Mouse (Mus musculus) hindbrain, embryonic 11.5 days (tissue): ENCODE measurements around the gene Abcc8. TPM values are rescaled to one million over a fixed set of nuclear protein-coding genes. Genes with fewer than 3 reads are reported as not detected.

Experiments
- ATAC-seq: fragments of 200-750 bp; cut with Nextera tagmentation; 2 replicates; pipeline ENCODE4 v1.8.0; 2017; ENCODE audit warnings: mild to moderate bottlenecking, moderate TSS enrichment, moderate library complexity; ENCODE audit not compliant: low FRiP score
- DNase-seq: peaks from one replicate; pipeline ENCODE4 v3.0.0-alpha.2; 2015; ENCODE audit warnings: low spot score
- H3K27ac ChIP-seq: fragments of 300-500 bp; sonication (generic); 2 replicates; pipeline ENCODE4 v1.5.1; 2014; ENCODE audit warnings: mild to moderate bottlenecking, low read depth, low read length
- H3K27me3 ChIP-seq: fragments of 300-500 bp; sonication (generic); 2 replicates; pipeline ENCODE4 v1.6.1; 2014; ENCODE audit warnings: mild to moderate bottlenecking, low read length, moderate library complexity, mixed read lengths; ENCODE audit not compliant: control insufficient read depth, insufficient read depth
- H3K36me3 ChIP-seq: fragments of 300-500 bp; sonication (generic); 2 replicates; pipeline ENCODE4 v1.6.1; 2014; ENCODE audit warnings: mild to moderate bottlenecking, low read length, moderate library complexity, mixed read lengths; ENCODE audit not compliant: control insufficient read depth, insufficient read depth
- H3K4me1 ChIP-seq: fragments of 300-500 bp; sonication (generic); replicated peaks from 2 replicates; pipeline ENCODE4 v1.6.1; 2014; ENCODE audit warnings: low read length, mixed read lengths; ENCODE audit not compliant: control insufficient read depth, insufficient read depth
- H3K4me2 ChIP-seq: fragments of 300-500 bp; sonication (generic); replicated peaks from 2 replicates; pipeline ENCODE4 v1.6.1; 2014; ENCODE audit warnings: mild to moderate bottlenecking, low read depth, low read length
- H3K4me3 ChIP-seq: fragments of 300-500 bp; sonication (generic); 2 replicates; pipeline ENCODE4 v1.5.1; 2014; ENCODE audit warnings: low read depth, low read length
- H3K9ac ChIP-seq: fragments of 300-500 bp; sonication (generic); 2 replicates; pipeline ENCODE4 v1.6.1; 2014; ENCODE audit warnings: low read depth, low read length
- H3K9me3 ChIP-seq: fragments of 300-500 bp; sonication (generic); 2 replicates; pipeline ENCODE4 v1.6.1; 2016; ENCODE audit warnings: low read length; ENCODE audit not compliant: control insufficient read depth
- WGBS: fragments of 180-500 bp; shearing (Covaris S2); extraction: QIAGEN DNeasy Blood & Tissue Kit; methylation state at CpG from one replicate; pipeline ENCODE4 v1.1.7; 2014; 5-methylcytosine and 5-hydroxymethylcytosine counted together
- polyA plus RNA-seq: library from polyadenylated mRNA; unstranded; fragments of >200 nt; fragmentation: Nextera tagmentation; extraction: Ambion mirVana; gene quantifications from 2 replicates; pipeline ENCODE4 v1.2.1, GENCODE M21; 2014

Gene Abcc8
- polyA plus RNA-seq, 1 experiment from 2014 or later, result 1.4 TPM

DNA sequence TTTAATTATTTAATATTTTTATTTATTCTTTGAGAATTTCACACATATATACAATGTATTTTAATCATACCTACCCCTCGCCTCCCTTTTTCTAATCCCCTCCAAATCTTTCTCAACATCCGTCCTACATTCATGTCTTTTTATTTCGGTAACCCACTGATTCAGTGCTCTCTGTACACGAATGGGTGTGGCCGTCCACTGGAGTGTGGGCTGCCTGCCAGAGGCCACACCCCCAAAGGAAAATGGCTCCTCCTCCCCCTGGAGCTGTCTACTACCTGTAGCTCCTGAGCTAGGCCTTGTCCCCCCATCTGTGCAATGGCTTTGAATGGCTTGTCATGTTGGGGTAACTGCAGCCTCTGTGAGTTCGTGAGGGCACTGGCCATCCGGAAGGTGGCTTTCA is 103.0 kb downstream of the Abcc8 start:
- no peak overlapping the region for H3K27ac ChIP-seq
- H3K4me1 ChIP-seq, result no peaks in the 10 kb centered on the region
- H3K4me3 ChIP-seq, result no peak overlapping the region
- no peak overlapping the region for H3K9ac ChIP-seq
- DNase-seq (no peak), ATAC-seq (no peak)
- no peaks in the 10 kb centered on the region for H3K9me3 ChIP-seq
- no peaks in the 10 kb centered on the region for H3K27me3 ChIP-seq
- H3K4me2 ChIP-seq, result no peak overlapping the region
- 90% methylated on average over 7 of the region's 7 CpGs for WGBS
- peaks cover 3% of the 10 kb centered on the region; the same call in 1 of the 2 replicates for H3K36me3 ChIP-seq

DNA sequence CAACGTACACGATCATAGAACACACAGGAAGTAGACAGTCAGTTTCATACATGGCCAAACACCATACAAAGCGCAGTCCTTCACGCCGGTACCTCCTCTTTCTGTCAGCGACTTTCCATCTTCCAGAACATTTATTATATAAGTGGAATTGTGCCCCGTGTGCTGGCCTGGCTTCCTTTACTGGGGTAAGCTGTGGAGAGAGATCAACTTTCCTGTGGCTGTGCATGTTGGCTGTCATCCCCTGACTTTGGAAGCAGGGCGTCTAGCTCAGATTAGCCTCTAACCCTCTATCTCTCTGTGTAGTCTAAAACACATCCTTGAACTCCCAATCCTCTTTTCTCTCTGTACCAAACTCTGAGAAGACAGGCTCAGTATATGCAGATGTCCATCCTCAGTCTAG is 111.0 kb downstream of the Abcc8 start:
- Histone ChIP-seq H3K4me3 (no peak overlapping the region), H3K9ac (no peak overlapping the region), H3K36me3 (no peaks in the 10 kb centered on the region), H3K27me3 (no peaks in the 10 kb centered on the region), H3K9me3 (no peaks in the 10 kb centered on the region), H3K4me2 (no peak overlapping the region), H3K27ac (no peak overlapping the region), H3K4me1 (no peaks in the 10 kb centered on the region)
- WGBS, result 94% methylated on average over 8 of the region's 8 CpGs
- DNase-seq (no peak), ATAC-seq (no peak)

DNA sequence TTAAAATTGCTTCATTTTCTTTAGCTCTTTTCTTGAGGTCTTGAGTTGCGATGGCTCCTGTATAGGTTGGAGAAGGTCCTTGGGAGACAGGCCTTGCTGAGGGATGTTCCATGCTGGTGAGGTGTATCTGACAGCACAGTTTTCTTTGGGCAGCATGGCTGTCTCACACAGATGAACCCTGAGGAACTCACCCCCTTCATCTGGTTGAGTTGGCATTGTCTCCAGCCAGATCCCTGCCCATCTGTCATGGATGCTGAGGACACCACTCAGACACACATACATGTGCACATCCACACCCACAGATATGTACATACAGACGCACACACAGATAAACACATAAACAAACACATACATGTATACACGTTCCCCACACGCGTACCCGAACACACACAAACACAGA is 116.5 kb downstream of the Abcc8 start:
- H3K36me3 ChIP-seq, result no peaks in the 10 kb centered on the region

DNA sequence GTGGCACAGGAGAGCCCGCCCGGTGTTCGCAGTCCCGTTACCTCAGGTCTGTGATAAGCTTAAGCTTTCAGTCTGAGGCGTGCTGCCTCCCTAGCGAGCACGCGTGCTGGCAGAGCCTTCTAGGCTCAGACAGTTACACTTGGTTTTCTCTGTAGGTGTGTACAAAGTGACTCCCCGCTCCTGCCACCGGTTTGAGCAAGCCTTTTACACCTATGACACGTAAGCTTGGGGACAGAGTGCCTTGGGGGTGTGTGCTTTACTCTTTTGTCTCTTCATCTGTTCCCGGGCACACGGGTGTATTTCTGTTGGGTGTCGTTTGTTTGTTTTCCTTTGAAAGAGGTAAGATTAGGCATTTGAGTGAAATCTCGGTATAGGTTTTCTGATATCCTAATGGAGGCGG is 118.2 kb downstream of the Abcc8 start:
- DNase-seq (no peak), ATAC-seq (no peak)
- WGBS, result 97% methylated on average over 16 of the region's 16 CpGs
- Histone ChIP-seq H3K4me1 (no peaks in the 10 kb centered on the region), H3K36me3 (no peaks in the 10 kb centered on the region), H3K9ac (no peak overlapping the region), H3K27me3 (no peaks in the 10 kb centered on the region), H3K4me2 (no peak overlapping the region), H3K4me3 (no peak overlapping the region), H3K27ac (no peak overlapping the region), H3K9me3 (no peaks in the 10 kb centered on the region)

More for the DNA sequence above, 116.5 kb downstream of the Abcc8 start:
- ATAC-seq (no peak), DNase-seq (no peak)
- Histone ChIP-seq H3K9ac (no peak overlapping the region), H3K4me1 (no peaks in the 10 kb centered on the region), H3K27me3 (no peaks in the 10 kb centered on the region), H3K27ac (no peak overlapping the region), H3K4me2 (no peak overlapping the region), H3K4me3 (no peak overlapping the region), H3K9me3 (no peaks in the 10 kb centered on the region)
- WGBS, result 95% methylated on average over 6 of the region's 6 CpGs

DNA sequence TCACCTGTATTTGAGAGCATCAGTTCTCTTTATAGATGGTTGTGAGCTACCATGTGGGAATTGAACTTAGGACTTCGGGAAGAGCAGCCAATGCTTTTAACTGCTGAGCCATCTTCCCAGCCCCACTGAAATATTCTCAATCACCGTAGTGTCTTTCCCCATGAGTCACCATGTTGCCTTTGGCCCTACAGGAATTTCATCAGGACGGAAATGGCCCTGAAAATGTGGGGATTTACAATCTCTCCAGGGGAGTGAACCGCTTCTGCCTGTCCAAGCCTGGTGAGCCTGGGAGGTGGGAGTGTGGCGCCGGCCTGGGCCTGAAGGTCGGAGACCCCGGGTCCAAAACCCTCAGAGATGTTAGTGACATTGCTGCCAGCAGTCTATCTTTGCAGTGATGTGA is 119.1 kb downstream of the Abcc8 start:
- H3K9me3 ChIP-seq, result no peaks in the 10 kb centered on the region
- no peak for DNase-seq
- H3K36me3 ChIP-seq, result no peaks in the 10 kb centered on the region
- no peak overlapping the region for H3K4me3 ChIP-seq
- H3K9ac ChIP-seq, result no peak overlapping the region
- no peaks in the 10 kb centered on the region for H3K4me1 ChIP-seq
- 94% methylated on average over 8 of the region's 8 CpGs for WGBS
- no peak for ATAC-seq
- H3K4me2 ChIP-seq, result no peak overlapping the region
- no peaks in the 10 kb centered on the region for H3K27me3 ChIP-seq
- no peak overlapping the region for H3K27ac ChIP-seq

DNA sequence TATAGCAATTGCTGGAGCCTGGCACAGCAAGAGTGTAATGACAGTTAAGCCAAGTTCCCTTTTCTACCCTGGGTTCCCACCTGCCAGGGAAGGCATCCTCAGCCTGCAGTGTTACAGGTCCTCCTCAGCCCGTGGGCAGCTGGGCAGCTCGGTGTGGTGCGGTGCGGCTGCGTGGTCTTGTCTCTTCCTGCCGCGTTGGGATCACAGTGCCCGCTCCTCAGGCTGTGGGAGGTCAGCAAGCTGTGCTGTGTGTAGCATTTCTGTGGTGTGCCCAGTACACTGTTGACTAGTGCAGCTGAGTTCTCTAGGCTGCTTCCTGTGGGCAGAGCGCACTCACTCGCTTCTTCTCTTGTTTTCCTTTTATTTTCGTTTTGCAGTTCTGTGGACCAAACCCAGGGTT is 121.0 kb downstream of the Abcc8 start:
- DNase-seq, result no peak

More for the DNA sequence above, 121.0 kb downstream of the Abcc8 start:
- Histone ChIP-seq H3K4me3 (no peak overlapping the region), H3K27me3 (no peaks in the 10 kb centered on the region), H3K4me2 (no peak overlapping the region), H3K9me3 (no peaks in the 10 kb centered on the region), H3K9ac (no peak overlapping the region), H3K4me1 (no peaks in the 10 kb centered on the region), H3K27ac (no peak overlapping the region), H3K36me3 (0 out of 2 replicates have a peak, but pooled peaks cover 3% of the 10 kb centered on the region)
- ATAC-seq, result no peak
- 96% methylated on average over 11 of the region's 11 CpGs for WGBS

Other genes starting within 250 kb of the Abcc8 start
- 0.11 and 0.38 TPM in 2 replicates for gene Abcc6, start 149.7 kb downstream of the Abcc8 start, polyA plus RNA-seq
- 13.8 and 14.9 TPM in 2 replicates for gene Nomo1, start 146.3 kb downstream of the Abcc8 start, polyA plus RNA-seq
- 0.25 and 0.49 TPM in 2 replicates for gene Kcnj11, start 79.3 kb downstream of the Abcc8 start, polyA plus RNA-seq
- gene Ush1c, start 58.5 kb upstream of the Abcc8 start, polyA plus RNA-seq, result 3.0 and 3.4 TPM in 2 replicates
- gene Otog, start 61.0 kb upstream of the Abcc8 start, polyA plus RNA-seq, result 0.45 and 0.71 TPM in 2 replicates
- gene Myod1, start 196.4 kb upstream of the Abcc8 start, polyA plus RNA-seq, result 1.2 and 3.2 TPM in 2 replicates
- 1.7 and 3.1 TPM in 2 replicates for gene Kcnc1, start 216.5 kb upstream of the Abcc8 start, polyA plus RNA-seq